Mouse (Mus musculus) kidney, postnatal 14 days (tissue): ENCODE measurements around the gene Pias3.
"Not testable (repeated sequence)": the region's sequence is repeated elsewhere in the genome, so short reads cannot be mapped to it uniquely, and the experiment has no call there.

Experiments used
- DNase-seq: peaks from one replicate; pipeline ENCODE4 v3.0.0; 2022; ENCODE audit warnings: mixed read lengths

Gene Pias3

DNA sequence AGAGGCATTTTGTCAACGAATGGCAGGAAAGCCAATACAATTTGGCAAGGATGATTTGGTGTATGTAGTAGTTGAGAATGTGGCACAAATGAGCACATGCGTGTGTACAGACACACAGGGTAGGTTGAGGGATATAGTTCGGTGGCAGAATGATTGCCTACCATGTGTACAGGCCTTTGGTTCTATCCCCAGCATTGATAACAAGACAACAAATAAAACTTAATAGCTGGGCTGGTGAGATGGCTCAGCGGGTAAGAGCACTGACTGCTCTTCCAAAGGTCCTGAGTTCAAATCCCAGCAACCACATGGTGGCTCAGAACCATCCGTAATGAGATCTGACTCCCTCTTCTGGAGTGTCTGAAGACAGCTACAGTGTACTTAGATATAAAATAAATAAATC, 10.1 kb upstream of the Pias3 start:
- not testable (repeated sequence) for DNase-seq

DNA sequence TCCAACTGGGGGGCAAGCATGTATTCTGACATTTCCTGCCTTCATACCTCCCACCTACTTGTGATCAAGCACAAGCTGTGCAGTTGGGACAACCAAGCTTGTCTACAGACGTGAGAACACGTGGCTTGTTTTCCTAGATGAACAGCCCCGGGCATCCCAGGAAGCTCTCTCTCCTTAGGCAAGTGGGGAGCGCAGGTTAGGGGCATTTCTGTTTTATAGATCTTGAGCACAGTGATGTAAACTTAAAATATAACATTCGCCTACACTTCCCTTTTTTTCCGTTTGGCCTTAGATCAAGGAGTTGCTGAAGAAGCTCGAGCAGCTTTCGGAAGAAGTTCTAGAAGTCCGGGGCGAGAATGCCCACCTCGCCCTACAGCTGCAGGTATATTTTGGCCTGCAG, 7.3 kb upstream of the Pias3 start:
- DNase-seq = no peak

DNA sequence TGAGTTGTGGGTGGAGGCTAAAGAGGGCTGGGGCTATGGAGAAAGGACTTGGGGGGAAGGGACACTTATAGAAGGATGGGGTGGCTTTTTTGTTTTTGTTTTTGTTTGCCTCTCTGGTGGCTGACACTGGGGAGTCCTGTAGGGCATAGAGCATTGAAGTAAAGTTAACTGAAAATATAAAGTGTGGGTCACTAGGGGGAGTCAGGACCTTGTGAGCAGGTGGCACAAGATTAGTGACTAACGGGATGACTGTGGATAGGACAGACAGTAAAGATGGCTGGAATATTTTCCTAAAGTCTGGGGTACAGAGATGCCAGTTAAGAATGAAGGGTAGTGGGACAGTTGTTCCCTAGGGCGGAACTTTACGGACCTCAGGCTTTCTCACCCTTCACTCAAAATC, 5.9 kb upstream of the Pias3 start:
- DNase-seq = no peak

DNA sequence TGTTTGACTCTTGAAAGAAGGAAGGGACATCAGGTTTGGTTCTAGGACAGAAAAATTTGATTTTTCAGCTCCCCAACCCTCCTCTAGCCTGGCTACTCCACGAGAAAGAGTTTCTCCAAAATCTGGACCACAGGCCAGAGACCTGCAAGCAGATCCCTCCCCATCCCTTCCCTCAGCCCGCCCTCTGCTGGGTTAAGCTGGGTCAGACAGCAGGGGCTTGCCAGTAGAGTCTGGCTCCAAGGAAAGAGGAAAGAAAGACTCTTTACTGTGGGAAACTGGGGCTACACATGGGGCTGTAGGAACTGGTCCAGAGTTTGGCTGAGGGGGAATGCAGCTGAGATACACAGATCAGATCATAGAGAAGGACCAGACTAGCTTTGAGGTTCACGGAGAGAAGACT, 3.7 kb upstream of the Pias3 start:
- DNase-seq = peak; percentile 30

DNA sequence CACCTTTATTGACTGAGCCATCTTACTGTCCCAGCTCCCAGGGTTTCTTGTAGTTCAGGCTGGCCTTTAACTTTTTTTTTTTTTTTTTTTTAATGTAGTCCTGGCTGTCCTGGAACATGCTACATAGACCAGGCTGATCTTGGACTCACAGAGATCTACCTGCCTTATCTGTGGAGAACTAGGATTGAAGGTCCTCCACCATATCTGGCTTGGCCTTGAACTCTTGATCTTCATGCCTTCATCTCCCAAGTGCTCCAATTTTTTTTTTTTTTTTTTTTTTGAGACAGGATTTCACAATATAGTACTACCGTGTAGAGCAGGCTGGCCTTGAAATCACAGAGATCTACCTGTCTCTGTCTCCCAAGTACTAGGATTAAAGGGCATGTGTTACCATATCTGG, 2.6 kb upstream of the Pias3 start:
- no peak for DNase-seq

DNA sequence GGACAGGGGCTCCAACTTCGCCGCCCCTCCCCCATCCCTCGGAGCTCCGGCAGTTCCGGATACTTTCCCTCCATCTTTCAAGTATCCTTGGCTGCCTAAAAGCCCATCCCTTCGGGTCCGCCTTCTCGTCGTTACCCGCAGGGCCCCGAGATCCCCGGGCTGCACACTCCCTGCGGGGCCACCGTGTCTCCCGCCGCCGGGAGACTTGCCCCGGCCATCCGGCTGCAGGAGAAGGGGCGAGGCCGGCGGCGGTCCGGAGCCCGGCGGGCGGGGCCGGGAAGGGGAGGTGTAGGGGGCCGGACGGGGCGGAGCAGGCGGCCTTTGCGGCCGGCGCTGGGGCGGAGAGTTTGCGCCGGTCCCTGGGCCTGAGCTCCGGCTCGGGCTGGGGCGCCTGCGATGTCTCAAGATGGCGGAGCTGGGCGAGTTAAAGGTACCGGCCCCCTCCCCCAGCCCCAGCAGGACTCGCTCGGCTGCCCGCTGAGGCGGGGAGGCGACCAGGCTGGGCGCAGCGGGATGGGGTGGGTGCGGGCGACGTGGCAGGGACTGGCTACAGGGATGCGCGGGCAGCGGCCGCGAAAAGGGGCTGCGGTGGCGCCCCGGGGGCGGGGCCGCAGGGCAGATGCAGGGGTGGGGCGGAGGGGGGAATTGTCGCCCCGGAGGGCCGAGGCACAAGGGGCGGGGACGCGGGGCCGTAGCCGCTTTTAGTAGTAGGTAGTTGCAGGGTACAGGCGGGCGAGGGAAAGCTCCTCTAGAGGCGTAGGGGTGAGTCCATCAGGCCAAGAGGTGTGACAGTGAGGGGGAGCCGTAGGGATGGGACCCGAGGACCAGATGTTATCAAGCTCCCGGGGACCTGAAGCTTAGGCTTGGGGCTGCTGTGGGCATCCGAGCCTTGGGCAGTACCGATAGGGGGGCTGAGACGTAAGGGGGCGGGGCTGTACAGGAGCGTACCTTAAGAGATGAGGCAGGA, 865 bp downstream of the Pias3 start:
- peak; percentile 95 for DNase-seq

DNA sequence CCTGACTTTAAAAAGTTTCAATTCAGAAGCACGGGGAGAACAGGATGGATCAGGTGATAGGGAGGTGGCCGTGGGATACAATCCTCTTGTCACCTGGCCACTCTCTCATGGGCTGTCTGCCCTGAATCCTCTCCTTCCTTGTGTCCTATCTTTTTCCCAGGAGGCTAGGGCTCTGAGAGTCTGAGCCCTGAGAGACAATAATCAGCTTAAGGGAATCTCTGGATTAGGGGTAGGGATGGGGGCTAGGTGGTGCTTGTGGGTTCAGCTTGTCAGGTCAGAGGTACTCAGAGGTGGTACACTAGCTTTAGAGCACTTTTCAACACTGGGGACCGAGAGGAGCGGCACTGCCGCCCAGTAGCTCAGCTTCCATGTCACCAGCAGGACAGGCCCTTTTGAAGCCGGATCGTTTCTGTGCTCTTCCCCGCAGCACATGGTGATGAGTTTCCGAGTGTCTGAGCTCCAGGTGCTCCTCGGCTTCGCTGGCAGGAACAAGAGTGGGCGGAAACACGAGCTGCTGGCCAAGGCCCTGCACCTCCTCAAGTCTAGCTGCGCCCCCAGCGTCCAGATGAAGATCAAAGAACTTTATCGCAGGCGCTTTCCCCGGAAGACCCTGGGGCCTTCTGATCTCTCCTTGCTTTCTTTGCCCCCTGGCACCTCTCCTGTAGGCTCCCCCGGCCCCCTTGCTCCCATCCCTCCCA, 3.0 kb downstream of the Pias3 start:
- DNase-seq = no peak

DNA sequence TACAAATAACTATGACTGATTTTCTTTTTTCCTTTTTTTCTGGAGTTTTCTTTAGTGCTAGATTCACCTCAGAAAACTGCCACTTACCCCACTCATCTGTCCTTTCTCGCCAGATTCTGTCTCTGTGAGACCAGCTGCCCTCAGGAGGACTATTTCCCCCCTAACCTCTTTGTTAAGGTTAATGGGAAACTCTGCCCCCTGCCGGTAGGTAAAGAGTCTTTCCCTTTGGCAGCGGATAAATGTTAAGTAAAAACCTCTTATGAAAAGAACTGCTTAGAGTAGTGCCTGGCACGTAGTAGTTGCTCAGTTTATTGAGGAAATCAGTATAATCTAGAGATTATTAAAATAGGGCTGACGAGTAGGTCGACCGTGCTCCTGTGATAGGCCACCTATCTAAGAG, 4.2 kb downstream of the Pias3 start:
- no peak for DNase-seq

DNA sequence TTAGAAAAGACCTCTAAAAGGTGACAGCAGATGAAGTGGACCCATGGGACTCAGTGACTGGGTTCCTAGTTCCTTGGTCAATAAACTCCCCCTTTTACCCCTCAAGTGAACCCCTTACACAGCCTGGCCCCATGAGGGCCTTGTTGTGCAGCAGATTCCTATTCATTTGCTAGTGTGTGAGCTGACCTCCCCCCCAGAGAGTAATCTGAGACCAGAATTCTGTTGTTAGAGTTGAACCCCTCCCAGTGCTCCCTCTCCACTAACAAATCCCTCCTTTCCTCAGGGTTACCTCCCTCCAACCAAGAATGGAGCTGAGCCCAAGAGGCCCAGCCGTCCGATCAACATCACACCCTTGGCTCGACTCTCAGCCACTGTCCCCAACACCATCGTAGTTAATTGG, 4.8 kb downstream of the Pias3 start:
- DNase-seq = no peak

DNA sequence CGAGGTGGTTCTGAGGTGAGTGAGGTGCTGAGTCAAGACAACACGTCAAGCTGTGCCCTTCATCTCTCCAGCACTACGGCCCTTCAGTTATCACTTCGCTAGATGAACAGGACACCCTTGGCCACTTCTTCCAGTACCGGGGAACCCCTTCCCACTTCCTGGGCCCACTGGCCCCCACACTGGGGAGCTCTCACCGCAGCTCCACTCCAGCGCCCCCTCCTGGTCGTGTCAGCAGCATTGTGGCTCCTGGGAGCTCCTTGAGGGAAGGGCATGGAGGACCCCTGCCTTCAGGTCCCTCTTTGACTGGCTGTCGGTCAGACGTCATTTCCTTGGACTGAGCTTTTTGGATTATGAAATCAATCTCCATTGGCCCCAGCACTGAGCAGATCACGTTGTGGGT, 8.6 kb downstream of the Pias3 start:
- DNase-seq = peak; percentile 19

DNA sequence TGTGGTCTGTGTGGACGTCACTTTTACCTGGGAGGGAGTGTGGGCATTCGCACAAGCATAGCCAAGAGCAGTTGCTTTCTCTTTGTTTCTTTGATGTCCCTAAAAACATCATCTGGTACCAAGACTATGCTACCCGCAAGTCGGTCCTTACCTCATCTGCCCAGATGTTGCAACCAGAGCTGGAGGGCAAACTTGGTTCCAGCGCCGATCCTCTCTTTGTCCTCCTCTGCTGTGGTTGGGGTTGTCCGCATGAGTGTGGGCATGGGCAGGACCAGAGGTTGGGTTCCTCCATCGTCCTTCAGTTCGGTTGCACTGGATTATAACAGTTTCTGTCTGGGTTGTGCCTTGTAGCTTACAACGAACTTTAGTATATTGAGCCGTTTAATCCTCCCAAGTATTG, 10.0 kb downstream of the Pias3 start:
- DNase-seq = no peak

DNA sequence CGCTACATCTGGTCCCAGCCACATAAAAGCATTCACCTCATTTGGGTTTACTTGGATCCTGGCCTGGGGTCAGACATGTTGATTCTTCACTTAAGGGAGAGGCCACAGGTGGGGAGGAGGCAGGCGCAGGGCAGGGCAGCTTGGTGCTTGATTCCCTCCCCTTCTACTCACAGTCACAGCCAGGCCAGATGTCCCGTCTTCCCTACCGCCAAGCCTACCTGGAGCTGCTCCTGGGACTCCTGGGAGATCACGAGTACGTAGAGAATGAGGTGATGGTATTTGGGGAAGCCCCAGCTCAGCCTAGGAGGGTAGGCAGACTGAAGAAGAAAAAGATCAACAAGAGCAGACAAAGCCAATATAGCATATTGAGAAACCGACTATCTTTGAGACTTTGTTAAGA, 10.8 kb downstream of the Pias3 start:
- DNase-seq = no peak

DNA sequence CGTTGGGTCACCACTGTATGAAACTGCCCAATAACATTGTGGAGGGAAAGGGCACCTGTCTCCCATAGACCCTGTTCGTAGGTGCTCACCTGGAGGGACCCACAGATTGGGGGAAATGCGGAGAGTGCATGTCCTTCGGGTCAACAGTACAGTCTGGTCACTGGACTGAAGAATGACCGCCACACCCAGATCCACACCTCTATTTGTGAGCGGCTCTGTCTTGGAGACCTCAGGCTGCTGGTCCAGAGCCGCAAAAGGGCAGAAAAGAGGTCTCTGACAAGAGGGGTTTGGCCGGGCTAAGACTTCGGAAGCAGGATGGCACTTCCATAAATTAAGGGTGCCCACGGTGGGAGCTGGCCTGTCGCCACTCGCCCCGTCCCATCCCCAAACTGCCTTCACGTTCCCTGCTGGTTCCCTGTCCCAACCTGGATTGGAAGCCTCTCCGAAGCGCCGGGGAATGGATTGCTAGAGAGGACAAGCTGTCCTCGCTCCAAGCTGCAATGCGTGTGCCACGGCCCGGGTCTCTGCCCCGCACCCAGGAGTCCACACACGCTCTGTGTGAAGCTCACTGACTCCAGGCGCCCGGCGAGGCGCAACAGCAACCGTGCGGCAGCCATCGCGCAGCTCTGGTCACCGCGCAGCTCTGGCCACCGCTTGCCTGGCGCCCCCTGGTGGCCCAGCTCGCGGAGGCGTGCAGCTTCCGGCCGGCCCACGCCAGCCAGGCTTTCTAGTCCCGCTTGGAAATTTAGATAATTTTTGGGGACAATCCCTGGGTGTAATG, 11.9 kb downstream of the Pias3 start, which contains the start of gene Nudt17:
Gene Nudt17, minus strand, starts transcription at position 660 of the 781 bp plus-strand sequence.
- peak; percentile 90 for DNase-seq

DNA sequence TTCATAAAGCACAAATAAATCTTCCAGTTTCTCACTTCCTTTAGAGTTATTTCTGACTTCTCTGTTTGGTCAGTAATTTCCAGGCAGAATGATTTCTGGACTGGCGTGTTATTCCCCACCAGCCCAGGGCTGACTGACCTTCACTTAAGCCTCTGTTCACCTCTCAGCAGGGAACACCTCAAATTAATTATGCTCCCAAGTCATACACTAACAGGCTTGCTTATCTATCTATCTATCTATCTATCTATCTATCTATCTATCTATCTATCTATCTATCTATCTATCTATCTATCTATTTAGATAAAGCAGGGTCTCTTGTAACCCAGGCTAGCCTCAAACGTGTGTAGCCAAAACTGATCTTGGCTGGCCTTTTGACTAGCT, 12.5 kb downstream of the Pias3 start:
- DNase-seq = no peak

DNA sequence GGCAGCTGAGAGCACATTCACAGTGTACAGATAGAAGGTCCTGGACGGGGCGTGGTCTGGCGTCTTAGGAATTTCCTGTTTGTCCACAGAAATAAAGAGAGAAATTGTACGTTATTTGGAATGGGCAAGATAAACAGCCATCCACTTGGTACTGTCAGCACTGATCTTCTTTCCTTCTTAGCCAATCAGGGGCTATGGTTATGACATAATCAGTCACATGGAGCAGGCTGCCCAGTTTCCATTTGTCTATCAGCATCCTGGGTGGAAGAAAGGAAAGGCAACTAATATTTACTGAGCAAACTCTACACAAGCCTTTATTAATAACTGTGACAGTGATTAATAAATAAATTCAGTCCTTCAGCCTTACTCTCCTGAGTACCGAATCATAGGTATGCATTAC, 18.1 kb downstream of the Pias3 start:
- DNase-seq = no peak

DNA sequence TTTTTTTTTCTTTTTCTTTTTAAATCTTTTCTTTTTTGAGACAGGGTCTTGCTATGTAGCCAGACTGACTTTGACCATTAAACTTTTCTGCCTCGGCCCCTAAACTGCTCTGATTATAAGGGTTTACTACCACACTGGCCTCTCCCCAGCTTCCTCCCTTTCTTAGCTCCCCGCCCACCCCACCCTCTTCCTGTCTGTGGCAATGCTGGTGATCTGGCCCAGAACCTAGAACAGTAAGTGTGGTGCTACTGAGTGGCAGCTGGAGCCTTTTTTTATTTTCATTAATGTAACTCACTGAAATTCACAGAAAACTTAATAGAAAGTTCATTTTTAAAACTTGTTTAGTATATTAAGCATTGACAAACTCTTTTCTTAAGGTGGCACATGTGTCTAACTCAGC, 19.7 kb downstream of the Pias3 start:
- no peak for DNase-seq

DNA sequence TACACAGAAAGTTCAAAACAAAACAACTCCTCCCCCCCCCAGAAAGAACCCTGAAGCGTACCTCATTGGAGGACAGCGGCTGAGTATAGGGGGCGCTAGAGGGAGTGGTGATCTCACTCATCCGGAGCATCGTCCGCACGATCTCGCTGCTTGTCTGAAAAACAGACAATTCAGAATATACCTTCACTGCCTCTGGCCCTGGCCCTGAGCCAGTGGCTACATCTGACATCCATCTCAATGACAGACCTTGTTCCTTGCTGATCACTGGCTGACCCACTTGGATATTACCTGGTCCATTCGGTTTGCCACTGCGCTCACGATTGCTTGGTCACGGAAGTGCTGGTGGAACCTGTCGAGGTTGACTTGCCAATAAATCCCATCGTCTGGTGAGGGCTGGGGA, 23.0 kb downstream of the Pias3 start:
- DNase-seq = peak; percentile 30

DNA sequence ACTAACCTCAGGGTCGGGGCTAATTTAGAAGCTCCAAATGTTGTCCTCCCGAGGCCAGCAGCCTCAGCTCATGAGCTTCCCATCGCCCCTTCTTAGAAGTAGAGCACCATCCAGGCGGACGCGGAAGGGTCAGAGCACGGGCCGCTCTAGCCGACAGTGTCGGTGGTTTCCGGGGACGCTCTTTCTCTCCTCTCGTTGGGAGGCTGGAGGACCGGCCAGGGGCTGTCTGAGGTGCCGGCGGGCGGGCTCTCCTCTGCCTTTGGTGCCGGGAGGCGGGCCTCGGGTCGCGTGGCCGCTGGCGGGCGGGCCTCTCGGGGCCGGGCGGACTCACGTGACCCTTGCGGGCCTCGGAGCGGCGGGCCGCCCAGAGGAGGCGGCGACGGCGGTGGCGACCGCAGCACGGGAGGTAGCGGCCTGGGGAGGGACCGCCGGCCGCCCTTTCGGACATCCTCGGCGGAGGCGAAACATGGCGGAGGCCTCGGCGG, 31.2 kb downstream of the Pias3 start, which contains the start of the genes Polr3c and Rnf115:
Gene Polr3c, minus strand, starts transcription at position 286 of the 485 bp plus-strand sequence.
Gene Rnf115, plus strand, starts transcription at position 322 of the 485 bp plus-strand sequence.
- DNase-seq = peak; percentile 98

DNA sequence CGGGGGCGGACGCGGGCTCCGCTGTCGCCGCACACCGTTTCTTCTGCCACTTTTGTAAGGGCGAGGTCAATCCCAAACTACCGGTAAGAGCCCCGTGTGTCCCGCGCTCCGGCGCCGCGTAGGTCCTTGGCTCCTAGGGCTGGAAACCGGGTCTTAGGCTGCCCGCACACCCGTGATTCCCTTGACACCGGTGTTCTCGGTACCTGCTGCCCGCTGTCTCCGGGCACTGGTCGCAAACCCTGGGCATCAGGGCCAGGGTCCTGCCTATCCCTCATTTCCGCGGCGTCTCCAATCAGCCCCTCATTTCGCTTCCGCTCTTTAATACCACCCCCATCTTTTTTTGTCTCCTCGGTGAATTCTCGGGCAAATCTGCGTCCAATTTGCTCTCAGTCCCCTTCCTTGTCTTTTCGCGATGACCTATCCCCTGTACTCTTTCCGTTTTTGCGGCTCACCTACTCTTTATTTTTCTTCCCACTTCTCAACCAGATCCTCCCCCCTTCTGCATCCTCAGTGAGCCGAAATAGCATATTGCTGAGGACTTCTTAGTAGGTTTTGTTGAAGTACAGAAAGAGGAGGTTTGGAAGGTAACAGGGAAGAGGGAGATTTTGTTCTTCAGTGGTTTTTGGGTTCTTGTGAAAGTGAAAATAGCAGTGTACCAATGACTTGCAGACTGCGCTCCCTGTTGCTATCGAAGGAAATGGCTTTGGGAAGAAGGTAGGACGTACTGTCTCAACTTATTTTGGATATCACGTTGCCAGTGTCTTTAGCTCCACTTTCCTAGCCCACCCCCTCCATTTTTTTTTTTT, 31.8 kb downstream of the Pias3 start:
- DNase-seq = no peak

DNA sequence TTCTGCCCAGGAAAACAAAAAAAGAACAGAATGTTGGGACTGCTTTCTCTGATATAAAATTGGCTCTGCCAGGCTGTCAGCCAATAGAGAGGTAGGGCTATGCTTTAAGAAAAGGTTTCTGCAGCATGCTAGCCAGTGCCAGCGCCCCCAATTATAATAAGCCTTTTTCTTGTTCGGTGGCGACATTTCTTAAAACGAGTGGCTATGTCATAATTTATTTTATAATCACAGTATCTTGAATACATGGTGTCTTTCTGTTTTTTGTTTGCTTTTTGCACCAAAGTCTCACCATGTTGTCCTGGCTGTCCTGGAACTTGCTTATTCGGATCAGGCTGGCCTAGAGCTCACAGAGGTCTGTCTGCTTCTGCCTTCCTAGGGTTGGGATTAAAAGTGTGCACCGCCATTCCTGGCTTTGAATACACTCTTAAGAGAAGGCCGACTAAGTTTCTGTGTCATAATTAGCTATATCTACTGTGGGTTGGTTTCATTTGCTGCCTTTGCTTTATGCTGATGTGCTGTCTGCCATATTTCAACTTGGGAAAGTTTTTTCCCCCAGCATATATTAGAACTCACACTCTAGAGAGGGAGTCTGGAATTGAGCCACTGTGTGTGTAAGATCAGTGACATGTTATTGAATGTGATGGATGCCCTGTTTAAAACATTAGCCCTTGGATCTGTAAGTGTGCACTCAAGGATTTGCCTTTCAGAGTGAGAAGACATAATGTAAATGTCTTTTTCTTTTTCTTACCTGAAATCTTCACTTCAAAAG, 32.6 kb downstream of the Pias3 start:
- no peak for DNase-seq

DNA sequence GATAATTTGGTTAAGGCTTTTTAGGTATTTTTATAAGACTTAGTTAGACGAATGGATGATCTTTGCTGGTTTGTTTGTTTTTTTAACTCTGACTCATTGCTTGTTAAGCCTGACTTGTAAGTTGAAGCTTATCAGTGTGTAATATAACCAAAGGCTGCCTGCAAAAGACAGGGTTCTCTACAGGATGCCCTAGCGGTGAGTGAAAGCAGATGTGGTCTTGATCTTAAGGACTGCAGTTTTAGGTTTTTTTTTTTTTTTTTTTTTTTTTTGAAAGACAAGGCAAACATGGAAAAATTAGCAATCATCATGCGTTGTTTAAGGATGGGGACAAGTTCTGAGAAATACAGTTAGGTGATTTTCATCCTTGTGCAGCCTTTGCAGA, 33.2 kb downstream of the Pias3 start:
- no peak for DNase-seq
